Mouse (Mus musculus) T-cell, adult 2 months (primary cell): ENCODE data around the gene Babam1.
A peak's percentile ranks its signal among the peaks of the same experiment; 100 is the strongest.

Experiments
- DNase-seq: peaks from one replicate; pipeline ENCODE4 v3.0.0; 2022; ENCODE audit warnings: low spot score

The Babam1 gene

DNA sequence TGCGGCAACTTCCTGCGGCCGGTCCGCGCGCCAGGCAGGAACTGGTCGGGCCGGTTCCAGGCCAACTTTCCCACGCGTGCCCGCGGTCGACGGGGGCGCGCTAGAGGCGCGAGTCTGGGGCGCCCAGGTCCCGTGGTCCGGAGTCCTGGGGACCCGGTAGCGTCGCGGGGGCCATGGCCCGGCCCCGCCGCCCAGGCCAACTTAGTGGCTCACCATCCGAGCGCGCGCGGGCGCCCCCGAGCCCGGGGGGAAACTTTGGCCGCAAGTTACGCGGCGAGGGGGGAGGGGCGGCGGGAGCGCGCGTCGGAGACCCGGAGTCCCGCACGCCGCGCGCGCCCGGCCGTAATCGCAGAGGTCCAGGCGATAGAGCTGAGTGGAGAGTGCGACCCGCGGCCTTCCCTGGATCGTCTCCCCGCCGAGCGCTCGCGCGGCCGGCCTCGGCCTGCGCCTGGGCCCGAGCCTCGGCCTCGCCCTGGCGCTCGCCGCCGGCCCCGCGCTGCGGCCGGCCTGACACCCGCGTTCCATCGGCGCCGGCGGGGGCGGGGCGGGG, 15.2 kb upstream of the Babam1 start, which contains the start of gene Nr2f6:
TSS of gene Nr2f6 (minus strand) at position 540 of the 550 bp plus-strand sequence.
- DNase-seq, result no peak

DNA sequence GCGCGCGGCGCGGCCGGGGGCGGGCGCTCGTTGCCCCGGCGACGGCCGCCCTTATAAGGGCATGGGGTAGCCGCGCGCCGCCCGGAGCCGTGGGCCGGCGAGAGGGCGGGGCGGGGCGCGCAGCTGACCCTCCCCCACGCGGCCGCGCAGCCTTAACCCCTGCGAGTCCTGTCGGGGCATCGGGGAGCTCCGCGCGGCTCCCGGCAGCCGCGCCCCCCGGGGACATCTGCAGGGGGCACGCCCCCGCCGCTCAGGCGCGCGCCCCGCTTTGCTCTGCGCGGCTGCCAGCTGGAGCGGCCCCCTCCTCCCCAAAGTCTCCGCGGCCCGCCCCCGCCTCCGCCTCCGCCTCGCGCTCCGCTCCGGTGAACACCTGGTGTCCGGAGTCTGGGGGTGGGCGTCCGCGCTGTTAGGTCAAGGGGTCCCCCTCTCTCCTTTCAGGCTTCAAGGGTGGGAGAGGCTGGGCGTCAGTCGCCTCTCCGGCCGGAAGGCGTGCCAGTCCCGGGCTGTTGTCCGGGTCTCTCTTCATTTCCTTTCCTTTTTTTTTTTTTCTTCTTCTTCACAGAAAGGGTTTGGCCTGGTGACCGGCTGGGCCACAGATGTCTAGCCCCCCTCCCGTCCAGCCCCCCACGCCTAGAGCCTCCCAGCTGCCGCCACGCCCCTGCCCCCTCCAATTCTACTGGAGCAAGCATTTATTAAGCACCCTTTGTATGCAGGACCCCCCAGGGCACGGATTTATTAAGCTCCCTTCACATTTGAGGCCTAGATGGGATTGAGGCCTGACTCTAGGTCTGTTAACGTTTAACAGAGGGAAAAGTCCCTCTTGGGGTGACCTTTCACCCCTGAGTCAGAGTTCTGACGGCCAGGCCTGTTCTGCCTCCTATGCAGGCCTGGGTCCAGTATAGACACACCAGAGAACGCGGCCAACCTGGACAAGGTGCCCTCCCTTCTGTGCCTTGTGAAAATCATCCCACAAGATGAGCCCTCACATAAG, 14.4 kb upstream of the Babam1 start:
- DNase-seq, result peak; percentile 60

DNA sequence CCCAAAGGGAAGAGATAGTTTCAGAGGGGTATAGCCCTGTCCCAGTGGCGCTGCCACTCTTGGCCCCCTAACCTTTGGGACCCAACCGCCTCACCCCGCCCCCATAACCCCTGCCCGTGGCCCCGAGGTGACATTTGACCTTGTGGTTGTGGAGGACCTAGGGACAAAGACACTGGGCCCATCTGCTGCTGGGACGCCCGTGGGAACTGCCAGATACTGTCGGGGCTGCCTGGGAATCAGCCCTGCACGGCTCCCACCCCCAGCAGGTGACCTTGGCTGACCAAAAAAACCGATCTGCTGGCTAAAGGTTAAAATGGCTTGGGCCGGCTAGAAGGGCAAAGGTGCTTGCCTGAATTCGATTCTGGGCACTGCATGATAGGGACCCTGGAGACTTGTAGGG, 13.3 kb upstream of the Babam1 start:
- DNase-seq, result no peak

DNA sequence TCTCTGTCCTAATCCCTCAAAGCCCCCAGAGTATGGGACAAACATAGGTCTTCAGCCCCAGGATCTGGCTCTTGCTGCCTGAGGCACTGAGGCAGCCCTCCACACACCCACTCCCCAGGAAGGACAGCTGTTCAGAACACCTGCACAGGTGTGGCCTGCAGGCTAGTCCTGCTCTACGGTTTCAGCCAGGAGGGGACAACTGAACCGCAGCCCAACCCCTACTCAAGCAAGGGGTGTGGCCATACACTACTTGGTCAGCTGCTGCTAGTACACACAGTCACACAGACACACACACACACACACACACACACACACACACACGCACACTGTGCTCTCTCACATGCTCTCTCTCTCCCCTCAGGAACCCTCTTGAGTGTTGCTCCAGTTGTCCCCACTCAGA, 12.8 kb upstream of the Babam1 start:
- no peak for DNase-seq

DNA sequence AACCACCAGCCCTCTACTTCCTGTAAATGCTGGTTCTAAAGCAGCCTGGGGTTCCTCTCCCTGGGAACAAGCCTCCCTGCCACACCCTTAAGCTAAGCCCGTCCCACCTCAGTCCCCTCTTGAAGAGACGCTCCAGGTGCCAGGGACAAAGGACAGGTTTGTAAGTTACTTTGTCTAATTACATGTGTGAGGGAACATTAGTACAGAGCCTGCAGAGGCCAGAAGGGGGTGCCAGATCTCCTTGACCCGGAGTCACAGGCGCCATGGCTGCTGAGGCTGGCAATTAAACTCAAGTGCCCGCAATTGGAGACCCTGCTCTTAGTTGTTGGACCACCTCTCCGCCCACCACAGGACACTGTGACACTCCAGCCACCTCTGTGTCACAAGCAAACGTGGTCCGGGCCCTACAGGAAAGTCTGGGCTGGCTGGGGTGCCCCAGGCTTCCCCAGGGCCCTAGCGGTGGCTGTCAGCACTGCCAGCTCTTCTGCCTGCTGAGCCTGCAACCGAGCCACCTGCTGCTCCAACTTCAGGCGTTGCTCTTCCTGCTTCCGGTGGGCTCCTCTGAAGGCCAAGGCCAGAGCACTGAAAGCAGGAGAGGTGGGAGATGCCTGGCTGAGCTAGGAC, 11.3 kb upstream of the Babam1 start:
- no peak for DNase-seq

DNA sequence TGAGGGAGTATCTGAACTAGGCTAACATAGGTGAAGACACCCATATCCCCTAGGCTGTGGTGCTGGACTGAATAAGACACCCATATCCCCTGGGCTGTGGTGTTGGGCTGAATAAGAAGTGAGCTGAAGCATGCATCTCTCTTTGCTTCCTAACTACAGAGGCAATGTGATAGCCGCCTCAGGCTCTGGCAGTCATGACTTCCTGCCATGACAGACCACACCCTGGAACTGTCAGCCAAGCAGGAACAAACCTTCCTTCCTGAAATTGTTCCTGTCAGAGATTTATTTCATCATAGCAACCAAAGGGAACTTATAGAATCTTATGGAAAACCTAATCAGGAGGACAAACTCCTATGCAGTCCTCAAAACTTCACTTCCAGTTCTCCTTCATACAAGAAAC, 8.4 kb upstream of the Babam1 start:
- no peak for DNase-seq

DNA sequence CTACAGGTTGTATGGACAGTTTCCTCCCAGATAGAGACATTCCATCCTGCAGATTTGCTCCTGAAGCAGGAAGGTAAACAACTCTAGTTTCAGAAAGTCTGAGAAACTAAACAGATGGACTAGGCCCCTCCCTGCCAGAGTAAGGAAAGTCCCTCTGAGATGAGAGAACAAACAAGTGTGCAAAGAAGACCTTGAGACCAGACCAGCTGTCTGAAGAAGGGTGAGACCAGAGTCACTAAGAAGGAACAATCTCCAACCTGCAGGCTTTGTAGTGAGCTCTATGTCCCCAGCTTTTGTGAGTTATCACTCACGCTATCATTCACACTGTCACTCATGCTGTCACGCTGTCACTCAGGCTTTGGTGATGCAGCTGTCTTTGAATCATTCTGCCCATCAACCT, 5.0 kb upstream of the Babam1 start:
- DNase-seq, result no peak

DNA sequence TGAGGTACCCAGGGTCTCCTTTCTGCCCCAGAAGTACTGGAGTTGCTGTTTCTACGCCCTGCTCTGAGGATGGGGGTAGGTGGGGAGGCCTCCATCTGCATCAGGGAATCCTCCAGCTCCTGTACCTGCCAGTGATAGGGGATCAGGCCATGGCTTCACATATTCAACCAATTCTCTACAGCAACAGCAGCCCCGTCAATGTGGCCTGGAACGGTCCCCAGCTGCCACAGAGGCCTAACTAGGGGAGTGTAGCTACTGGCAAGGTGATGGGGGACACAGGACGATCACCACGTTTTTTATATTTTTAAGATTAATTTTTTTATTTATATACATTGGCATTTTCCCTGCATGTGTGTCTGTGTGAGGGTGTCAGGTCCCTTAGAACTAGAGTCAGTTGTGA, 4.3 kb upstream of the Babam1 start:
- DNase-seq, result no peak

DNA sequence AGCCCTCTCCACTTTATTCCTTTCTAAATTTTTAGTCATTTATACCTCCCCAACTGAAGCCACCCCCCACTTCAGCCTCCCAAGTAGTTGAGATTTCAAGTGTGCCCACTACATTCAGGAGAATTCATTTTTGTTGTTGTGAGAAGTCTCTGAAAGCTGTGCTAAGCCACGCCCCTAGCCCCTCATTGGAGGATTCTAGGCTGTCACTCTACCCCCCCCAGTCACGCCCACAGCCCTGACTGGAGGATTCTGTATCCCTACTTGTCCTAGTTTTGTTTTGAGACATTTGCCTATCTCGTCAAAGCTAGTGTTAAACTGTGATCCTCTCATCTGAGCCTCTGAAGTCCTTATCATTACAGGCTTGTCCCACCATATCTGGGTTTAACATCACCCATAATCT, 3.8 kb upstream of the Babam1 start:
- no peak for DNase-seq

DNA sequence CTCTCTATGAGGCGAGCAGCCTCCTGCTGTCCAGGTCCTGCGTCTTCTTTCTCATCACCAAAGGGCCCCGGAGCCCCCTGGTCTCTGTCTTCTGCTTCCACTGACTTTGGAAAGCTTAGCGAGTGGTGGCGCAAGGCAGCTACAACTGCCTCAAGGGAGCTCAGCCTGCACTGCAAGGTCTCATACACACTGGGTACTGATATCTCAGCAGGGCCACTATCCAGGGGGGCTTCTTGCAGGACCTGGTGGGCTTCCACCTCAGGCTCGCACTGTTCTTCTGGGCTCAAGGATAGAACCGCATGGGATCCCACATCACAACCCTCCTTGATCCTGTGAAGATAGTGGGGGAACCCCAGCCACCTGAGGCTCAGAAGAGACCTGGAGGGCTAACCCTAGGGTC, 2.2 kb upstream of the Babam1 start:
- DNase-seq, result no peak

DNA sequence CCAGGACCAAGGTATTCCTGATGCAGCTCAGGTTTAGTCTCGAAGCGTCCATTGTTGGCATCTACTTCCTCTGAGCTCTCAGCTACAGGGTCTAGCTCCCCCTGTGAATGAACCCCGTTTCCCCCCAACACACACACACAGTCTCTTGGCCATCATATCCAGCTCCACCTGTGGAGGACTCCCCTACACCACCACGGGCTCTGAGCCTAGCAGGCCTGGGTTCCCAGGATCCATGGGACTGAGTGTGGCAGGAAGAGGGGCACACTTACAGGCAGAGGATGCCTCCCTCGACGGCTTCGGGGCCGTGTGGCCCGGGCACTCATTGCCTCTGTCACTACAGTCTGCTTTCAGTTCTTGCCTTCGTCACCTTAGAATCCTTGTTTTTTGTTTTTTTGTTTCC, 1.6 kb upstream of the Babam1 start:
- DNase-seq, result no peak

DNA sequence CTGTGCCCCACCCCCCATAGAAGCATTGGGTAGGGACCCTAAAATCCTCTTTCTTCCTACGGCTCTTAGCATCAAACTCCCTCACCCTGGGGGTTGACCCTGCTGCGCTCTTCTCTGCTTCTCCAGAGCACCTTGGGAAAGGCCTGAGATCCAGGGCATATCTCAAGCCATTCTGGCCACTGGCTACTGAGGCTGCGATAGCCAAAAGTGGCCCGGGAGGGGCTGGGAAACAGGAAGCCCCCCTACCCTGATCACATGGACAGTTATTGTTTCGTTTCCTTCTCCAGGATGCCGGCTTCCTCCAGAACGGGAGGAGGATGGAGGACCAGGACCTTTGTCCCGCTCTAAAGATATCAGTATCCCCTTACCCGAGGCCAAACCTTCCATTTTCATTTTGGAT, 1.0 kb upstream of the Babam1 start, which contains the start of gene Ushbp1:
TSS of gene Ushbp1 (minus strand) at position 174 of the 400 bp plus-strand sequence.
- DNase-seq, result no peak

DNA sequence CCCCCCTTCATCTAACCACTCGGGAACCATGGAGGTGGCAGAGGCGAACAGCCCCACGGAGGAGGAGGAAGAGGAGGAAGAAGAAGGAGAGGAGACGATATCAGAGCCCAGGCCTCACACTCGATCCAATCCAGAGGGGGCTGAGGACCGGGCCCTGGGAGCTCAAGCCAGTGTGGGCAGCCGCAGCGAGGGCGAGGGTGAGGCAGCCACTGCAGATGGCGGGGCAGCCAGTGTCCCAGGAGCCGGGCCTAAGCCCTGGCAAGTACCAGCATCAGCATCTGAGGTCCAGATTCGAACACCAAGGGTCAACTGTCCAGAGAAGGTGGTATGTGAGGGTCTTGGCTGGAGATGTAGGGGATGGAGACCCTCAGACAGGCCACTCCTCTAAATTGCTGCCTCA, 1.0 kb downstream of the Babam1 start:
- DNase-seq, result no peak

DNA sequence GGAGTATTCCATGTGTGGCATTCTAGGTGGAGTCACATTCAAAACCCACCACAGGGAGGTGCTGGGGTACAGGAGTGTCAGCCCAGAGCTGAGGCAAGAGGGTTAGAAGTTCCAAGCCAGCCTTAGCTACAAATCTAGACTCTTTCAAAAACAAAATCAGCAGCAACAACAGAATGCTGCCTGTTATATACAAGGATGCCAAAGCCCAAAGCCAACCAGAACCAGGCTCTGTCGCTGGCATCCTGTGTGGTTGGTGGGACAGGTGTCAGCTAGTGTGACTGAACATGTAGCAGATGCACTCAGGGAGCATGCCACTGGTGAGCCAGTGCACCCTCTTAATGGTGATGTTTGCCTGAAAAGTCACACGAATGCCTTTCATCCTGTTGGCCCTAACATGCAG, 4.2 kb downstream of the Babam1 start:
- no peak for DNase-seq

DNA sequence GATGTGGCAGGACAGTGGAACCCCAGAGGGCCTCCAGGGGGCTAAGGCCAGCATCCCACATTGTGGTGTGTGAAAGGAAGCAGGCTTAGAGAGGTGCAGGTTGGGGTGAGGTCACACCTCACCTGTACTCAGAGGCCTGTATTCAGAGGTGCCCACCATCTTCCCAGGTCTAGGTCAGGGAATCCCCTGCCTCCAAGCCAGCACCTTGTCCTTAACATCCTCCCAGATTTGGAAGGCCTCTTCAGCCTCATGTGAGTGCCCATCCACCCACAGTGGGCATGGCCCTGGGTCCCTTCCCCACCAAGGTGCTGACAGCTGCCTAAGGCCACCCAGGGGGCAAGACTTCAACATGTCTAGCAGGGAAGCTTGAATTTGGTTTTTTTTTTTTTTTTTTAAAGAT, 4.8 kb downstream of the Babam1 start:
- DNase-seq, result no peak

DNA sequence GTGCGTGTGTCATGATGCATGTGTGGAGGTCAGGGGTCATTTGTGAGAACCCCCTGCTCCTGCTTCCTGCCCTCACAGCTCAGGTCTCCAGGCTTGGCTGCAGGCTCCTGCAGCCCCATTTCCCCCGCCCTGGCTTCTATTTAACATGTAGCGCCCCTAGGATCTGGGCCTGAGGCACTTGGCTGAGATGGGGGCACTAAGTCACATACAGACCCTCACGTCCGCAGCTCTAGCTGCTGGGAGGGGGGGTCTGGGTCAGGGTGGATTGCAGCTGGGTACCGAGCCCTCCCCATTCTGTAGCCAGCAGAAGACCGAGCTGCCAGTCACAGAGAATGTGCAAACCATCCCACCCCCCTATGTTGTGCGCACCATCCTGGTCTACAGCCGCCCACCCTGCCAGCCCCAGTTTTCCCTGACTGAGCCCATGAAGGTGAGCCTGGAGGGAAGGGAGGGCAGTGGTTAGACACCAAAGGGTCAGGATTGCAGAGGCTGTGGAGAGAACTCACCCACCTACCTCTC, 5.8 kb downstream of the Babam1 start:
- no peak for DNase-seq

DNA sequence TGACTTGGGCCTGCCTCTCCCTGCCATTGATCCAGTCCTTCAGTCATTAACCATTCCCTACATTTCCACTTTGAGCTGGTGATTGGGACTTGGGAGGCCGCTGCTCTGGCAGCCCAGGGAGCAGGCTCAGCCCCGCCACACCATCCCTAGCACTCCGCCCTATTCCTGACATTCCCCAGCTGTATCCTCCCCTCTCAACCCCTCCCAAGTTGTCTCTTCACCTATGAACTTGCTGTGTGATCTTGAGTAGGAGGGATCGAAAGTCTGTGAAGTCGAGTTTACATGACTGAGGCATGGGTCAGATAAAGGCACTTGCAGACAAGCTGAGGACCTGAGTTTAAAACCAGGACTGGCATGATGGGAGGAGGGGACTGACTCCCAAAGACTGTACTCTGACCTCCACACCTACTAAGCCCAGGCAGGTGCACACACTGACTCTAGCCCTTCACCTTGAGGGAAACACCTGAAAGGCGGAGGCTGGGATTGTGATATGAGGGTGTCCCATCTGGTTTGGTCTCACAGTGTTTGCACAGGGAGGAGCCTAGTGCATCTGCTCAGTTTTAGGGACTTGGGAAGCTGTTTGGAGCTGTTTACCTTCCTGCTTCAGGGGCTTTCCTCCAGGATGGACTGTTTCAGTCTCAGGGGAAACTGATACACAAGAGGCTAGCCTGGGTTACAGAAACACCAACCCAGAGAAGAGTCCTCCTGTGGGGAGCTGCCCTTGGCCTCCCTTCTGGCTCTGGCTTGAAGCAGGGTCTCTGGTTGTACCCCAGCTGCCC, 6.6 kb downstream of the Babam1 start:
- DNase-seq, result no peak

DNA sequence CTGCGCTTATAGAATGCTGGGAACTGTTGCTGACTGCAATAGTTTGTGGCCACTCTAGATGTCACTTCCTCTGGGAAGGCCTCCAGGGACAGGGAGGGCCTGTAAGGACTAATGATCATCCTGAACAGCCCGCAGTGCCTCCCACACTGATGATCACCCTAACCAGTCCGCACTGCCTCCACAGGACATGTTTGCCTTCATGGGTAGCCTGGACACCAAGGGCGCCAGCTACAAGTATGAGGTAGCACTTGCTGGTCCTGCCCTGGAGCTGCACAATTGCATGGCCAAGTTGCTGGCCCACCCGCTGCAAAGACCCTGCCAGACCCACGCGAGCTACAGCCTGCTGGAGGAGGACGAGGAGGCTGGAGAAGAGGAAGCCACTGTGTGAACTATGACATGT, 7.3 kb downstream of the Babam1 start:
- DNase-seq, result no peak

DNA sequence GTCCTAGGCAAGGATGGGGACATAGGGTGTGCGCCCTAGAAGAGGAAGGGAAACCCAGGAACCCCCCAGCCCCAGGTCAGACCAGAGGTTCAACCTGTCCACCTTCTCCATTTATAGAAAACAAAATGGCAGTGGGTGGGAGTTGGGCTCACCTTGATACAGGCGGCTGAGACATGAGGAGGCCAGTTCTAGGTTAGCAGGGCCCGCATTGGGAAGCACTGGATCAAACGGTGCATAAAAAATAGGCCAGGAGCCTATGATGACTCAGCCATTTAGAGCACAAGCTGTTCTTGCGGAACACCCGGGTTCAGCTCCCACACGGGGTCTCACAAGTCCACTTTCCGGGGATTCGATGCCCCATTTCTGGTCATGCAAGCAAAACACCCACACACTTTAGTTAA, 8.3 kb downstream of the Babam1 start:
- DNase-seq, result no peak

DNA sequence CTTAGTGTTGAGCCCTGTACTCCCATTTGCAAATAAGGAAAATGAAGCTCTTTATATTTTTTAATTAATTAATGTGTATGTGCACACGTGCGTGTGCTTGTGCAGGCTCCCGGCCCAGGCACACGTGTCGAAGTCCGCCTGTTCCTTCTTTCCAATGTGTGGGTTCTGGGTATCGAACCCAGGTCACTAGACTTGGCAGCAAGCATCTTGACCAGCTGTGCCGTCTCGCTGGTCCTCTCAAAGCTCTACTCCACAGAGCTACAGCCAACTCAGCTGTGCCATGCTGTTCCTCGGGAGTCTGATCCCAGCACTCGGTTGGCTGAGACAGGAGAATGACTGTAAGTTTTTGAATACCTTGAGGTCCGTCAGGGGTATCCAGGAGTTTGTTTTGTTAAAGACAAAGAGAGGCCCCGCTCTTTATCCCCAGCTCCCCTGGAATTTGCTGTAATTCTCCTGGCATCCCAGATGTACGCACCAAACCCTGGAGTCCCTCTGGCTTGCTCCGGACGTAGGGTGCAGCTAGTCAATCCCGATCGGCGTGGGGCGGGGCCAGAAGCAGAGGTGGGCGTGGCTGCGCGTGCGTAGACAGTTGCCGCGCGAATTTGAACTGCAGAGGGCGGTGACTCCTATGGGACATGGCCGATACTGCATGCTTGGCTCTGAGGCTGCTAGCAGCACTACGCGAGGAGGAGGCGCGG, 8.9 kb downstream of the Babam1 start, which contains the start of gene Ankle1:
TSS of gene Ankle1 (plus strand) at position 610 of the 698 bp plus-strand sequence.
- DNase-seq, result peak; percentile 94
